Mouse (Mus musculus) CH12.LX (cell line): ENCODE measurements around the gene Ehmt2.

Experiments
- BHLHE40 ChIP-seq: IDR thresholded peaks from 2 replicates; pipeline ENCODE4 v1.6.1; 2011; ENCODE audit warnings: mild to moderate bottlenecking, low read depth, low read length, improper control_type of control experiment
- CTCF ChIP-seq, 2 experiments: IDR thresholded peaks in 1 of 2; conservative IDR thresholded peaks in 1 of 2; 2 replicates each; pipeline ENCODE4 v1.5.1; 2011 to 2012; ENCODE audit warnings: low read depth in 2 of 2, low read length in 2 of 2, improper control_type of control experiment in 1 of 2, inconsistent platforms in 1 of 2, mild to moderate bottlenecking in 1 of 2, moderate library complexity in 1 of 2
- E2F4 ChIP-seq: IDR thresholded peaks from 2 replicates; pipeline ENCODE4 v1.6.1; 2011; ENCODE audit warnings: low read depth, low read length, improper control_type of control experiment; ENCODE audit not compliant: insufficient replicate concordance
- JUN ChIP-seq: IDR thresholded peaks from 2 replicates; pipeline ENCODE4 v1.6.1; 2011; ENCODE audit warnings: low read depth, mild to moderate bottlenecking, low read length, improper control_type of control experiment, moderate library complexity; ENCODE audit not compliant: insufficient read depth
- MAFK ChIP-seq: IDR thresholded peaks from 2 replicates; pipeline ENCODE4 v1.6.1; 2011; ENCODE audit warnings: low read length, improper control_type of control experiment; ENCODE audit not compliant: insufficient replicate concordance
- MAX ChIP-seq: IDR thresholded peaks from 2 replicates; pipeline ENCODE4 v1.6.1; 2011; ENCODE audit warnings: low read length, improper control_type of control experiment
- NELFE ChIP-seq: IDR thresholded peaks from 2 replicates; pipeline ENCODE4 v1.6.1; 2011; ENCODE audit warnings: low read depth, low read length, improper control_type of control experiment
- POLR2A ChIP-seq: IDR thresholded peaks from 2 replicates; pipeline ENCODE4 v1.6.1; 2011; ENCODE audit warnings: low read depth, mild to moderate bottlenecking, improper control_type of control experiment, low read length
- USF1 ChIP-seq: IDR thresholded peaks from 2 replicates; pipeline ENCODE4 v1.6.1; 2014; ENCODE audit warnings: low read depth, mild to moderate bottlenecking, inconsistent platforms, low read length, improper control_type of control experiment
- ZNF384 ChIP-seq: IDR thresholded peaks from 2 replicates; pipeline ENCODE4 v1.6.1; 2012; ENCODE audit warnings: low read depth, low read length, improper control_type of control experiment, inconsistent platforms

DNA sequence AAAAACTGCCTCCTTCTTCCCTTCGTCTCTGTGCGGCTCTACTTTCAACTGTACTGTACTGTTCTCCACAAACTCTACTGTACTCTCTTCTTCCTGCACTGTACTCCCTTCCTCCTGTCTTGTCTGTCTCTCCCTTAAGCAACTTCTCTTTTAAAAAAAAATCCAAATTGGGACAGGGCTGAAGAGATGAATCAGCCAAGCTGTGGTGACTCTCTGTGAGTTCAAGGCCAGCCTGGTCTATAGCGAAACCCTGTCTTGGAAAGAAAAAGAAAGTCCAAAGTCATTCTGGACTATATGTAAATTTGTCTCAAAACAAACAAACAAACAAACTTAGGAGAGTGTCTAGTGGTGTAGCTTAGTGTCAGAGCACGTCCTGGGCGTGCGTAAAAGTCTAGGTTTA lies 23.9 kb upstream of the Ehmt2 start:
- TF ChIP-seq ZNF384 (no peak), E2F4 (no peak), MAX (no peak), JUN (no peak), NELFE (no peak), CTCF (conservative IDR thresholded peaks at IDR 0.05 in 1 of 2, IDR thresholded peaks at IDR 0.05 in 1 of 2; ENCODE audit: low read depth in 2 of 2, low read length in 2 of 2) (no peak), POLR2A (no peak), BHLHE40 (no peak), MAFK (no peak), USF1 (no peak)
